Mouse (Mus musculus): Measurements from ENCODE around the gene Ncoa7. TPM values are rescaled to one million over a fixed set of nuclear protein-coding genes. Genes with fewer than 3 reads are reported as not detected.

Ncoa7 gene
- polyA plus RNA-seq, 1 experiment from 2014 or later, result 8.3 TPM

DNA sequence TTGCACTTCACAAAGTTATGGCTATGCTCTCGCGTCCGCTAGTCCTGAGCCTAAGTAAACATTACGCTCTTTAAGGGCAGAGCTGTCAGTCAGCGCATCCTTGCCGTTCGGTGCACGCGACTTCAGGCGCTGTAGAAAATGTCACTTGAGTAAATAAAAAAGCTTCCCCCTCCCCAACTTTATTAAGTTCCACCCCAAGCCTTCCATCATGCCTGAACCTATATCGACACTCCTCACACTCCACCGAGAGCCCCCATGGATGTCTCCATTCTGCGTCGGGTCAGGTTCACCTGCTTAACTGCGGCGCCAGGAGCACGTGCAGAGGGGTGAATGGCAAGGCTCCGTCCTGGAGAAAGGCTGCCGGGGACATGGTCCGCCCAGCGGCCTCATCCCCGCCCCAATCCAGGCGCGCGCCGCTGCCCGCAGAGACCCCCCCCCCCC, 203.0 kb downstream of the Ncoa7 start:
- WGBS, result under 1% methylated on average over 26 of the region's 27 CpGs
- Histone ChIP-seq H3K9me3 (ENCODE audit: control insufficient read depth, low read length) (no peaks in the 10 kb centered on the region), H3K4me3 (ENCODE audit: control insufficient read depth in 1 of 2, insufficient read depth in 1 of 2, low read depth in 1 of 2, low read length in 2 of 2) (peak overlapping the region; percentile 83 to 90), H3K27me3 (ENCODE audit: control insufficient read depth, insufficient read depth, low read length) (no peaks in the 10 kb centered on the region), H3K9ac (ENCODE audit: low read length) (peak overlapping the region; percentile 89), H3K27ac (replicated peaks in 1 of 2; ENCODE audit: control insufficient read depth in 1 of 2, insufficient read depth in 1 of 2, low read depth in 2 of 2, low read length in 2 of 2) (peak overlapping the region; percentile 84 to 87; a peak in 3 of 4 replicates), H3K4me2 (ENCODE audit: low read length) (peak overlapping the region; percentile 89), H3K4me1 (ENCODE audit: control insufficient read depth in 2 of 2, insufficient read depth in 2 of 2, low read length in 2 of 2) (peaks cover 0 to 10% of the 10 kb centered on the region in 2 experiments; a peak in 2 of 4 replicates), H3K36me3 (ENCODE audit: control insufficient read depth, insufficient read depth, low read length) (peaks cover 25% of the 10 kb centered on the region)
- ATAC-seq (ENCODE audit: insufficient number of reproducible peaks, insufficient read depth, low FRiP score, low read depth), result no peak; the same call in 1 of the 2 replicates

DNA sequence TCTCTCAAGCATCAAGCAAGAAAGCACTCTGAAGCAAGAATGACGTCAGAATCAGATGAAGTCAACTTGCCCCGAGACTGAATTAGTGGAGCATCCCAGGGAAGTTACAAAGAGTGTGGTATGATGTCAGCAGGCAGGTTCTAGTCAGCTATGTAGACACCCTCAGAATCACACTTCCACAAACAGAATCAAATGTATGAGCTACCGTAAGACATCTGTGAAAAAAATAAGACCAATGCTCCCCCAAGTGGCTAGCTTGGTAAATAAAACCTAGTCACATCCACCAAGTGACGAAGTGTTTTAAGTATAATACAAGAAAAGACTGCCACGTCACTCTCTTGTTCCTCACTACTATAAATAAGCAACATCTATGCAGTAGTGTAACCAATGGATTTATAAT, 216.1 kb downstream of the Ncoa7 start:
- Histone ChIP-seq H3K4me2 (ENCODE audit: low read length) (no peak overlapping the region), H3K9me3 (ENCODE audit: control insufficient read depth, low read length) (no peaks in the 10 kb centered on the region), H3K4me3 (ENCODE audit: control insufficient read depth in 1 of 2, insufficient read depth in 1 of 2, low read depth in 1 of 2, low read length in 2 of 2) (no peak overlapping the region), H3K27ac (replicated peaks in 1 of 2; ENCODE audit: control insufficient read depth in 1 of 2, insufficient read depth in 1 of 2, low read depth in 2 of 2, low read length in 2 of 2) (no peak overlapping the region), H3K36me3 (ENCODE audit: control insufficient read depth, insufficient read depth, low read length) (peaks cover 59% of the 10 kb centered on the region), H3K9ac (ENCODE audit: low read length) (no peak overlapping the region), H3K4me1 (ENCODE audit: control insufficient read depth in 2 of 2, insufficient read depth in 2 of 2, low read length in 2 of 2) (no peaks in the 10 kb centered on the region), H3K27me3 (ENCODE audit: control insufficient read depth, insufficient read depth, low read length) (no peaks in the 10 kb centered on the region)
- 59% methylated on average over 5 of the region's 5 CpGs for WGBS
- ATAC-seq (ENCODE audit: insufficient number of reproducible peaks, insufficient read depth, low FRiP score, low read depth), result no peak

DNA sequence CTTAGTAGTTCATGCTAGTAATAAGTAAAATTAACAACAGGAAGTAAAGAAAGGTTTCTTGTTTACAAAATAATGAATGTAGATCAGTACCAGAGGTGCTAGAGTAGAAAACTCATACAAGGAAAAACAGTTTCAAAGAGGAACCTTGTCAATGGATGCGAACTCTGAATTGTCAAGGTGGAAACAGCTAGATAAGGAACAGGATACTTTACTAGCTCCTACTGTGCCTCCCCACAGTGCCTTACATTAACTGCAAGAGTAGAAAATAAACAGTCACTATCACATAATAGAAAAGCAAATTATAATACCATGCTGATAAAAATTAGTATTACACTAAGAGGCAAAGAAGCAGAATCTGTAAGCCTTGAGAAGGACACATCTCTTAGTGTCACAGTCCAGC, 217.4 kb downstream of the Ncoa7 start:
- H3K4me1 ChIP-seq (ENCODE audit: control insufficient read depth in 2 of 2, insufficient read depth in 2 of 2, low read length in 2 of 2), result no peaks in the 10 kb centered on the region
- no peak overlapping the region for H3K27ac ChIP-seq (replicated peaks in 1 of 2; ENCODE audit: control insufficient read depth in 1 of 2, insufficient read depth in 1 of 2, low read depth in 2 of 2, low read length in 2 of 2)
- H3K9ac ChIP-seq (ENCODE audit: low read length), result no peak overlapping the region
- H3K9me3 ChIP-seq (ENCODE audit: control insufficient read depth, low read length), result no peaks in the 10 kb centered on the region
- H3K27me3 ChIP-seq (ENCODE audit: control insufficient read depth, insufficient read depth, low read length), result no peaks in the 10 kb centered on the region
- no peak overlapping the region for H3K4me3 ChIP-seq (ENCODE audit: control insufficient read depth in 1 of 2, insufficient read depth in 1 of 2, low read depth in 1 of 2, low read length in 2 of 2)
- peaks cover 53% of the 10 kb centered on the region for H3K36me3 ChIP-seq (ENCODE audit: control insufficient read depth, insufficient read depth, low read length)
- no peak for ATAC-seq (ENCODE audit: insufficient number of reproducible peaks, insufficient read depth, low FRiP score, low read depth)
- WGBS, result 92% methylated on average over 1 of the region's 1 CpGs
- H3K4me2 ChIP-seq (ENCODE audit: low read length), result no peak overlapping the region

Other genes with a start within 250 kb of the Ncoa7 start
- gene Trmt11, start 202.6 kb downstream of the Ncoa7 start, polyA plus RNA-seq (2014; fragmentation: Nextera tagmentation; extraction: Ambion mirVana), result 14.9 and 17.2 TPM in 2 replicates
- gene Hint3, start 173.7 kb downstream of the Ncoa7 start, polyA plus RNA-seq (2014; fragmentation: Nextera tagmentation; extraction: Ambion mirVana), result 35.5 and 35.8 TPM in 2 replicates
- gene Hey2, start 39.5 kb upstream of the Ncoa7 start, polyA plus RNA-seq (2014; fragmentation: Nextera tagmentation; extraction: Ambion mirVana), result 36.2 and 38.0 TPM in 2 replicates